Mouse (Mus musculus): Measurements from ENCODE around the gene Tomm20.

DNA sequence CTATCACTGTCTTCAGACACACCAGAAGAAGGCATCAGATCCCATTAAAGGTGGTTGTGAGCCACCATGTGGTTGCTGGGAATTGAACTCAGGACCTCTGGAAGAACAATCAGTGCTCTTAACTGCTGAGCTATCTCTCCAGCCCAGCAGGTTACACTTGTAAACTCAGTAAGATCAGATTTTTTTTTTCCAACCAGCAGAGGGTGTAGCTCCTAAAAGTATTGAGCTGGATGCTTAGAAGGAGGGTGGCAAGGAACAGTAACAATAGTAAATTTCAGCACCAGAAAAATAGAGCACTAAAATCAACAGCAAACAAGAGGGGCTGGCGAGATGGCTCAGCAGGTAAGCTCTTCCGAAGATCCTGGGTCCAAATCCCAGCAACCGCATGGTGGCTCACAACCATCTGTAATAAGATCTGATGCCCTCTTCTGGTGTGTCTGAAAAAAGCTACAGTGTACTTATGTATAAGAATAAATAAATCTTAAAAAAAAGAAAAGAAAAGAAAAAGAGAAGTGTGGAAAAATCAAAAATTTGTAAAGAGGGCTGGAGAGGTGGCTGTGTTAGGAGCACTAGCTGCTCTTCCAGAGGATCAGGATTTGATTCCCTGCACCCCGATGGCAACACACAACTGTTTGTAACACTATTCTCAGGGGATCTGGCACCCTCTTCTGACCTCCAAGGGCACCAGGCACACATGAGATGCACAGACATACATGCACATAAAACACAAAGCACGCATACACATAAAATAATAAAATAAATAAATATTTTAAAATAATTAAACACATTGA, 43.9 kb upstream of the Tomm20 start:
- TF ChIP-seq GATA1 (IDR thresholded peaks at IDR 0.05; ENCODE audit: low read length) = no peak
- no peak for TF ChIP-seq TAL1 (IDR thresholded peaks at IDR 0.05; ENCODE audit: low read length)

Measured in erythroblast, embryonic 14.5 days (primary cell).